Mouse (Mus musculus): Measurements from ENCODE around the gene Tlr11.

- no peak for TF ChIP-seq POLR2A (IDR thresholded peaks at IDR 0.05; ENCODE audit: control insufficient read depth, extremely low read depth, insufficient read depth, low read length, poor library complexity)
- TF ChIP-seq CTCF (IDR thresholded peaks at IDR 0.05; ENCODE audit: borderline replicate concordance, control insufficient read depth, extremely low read depth, insufficient read depth, low read length, poor library complexity), result no peak
Measured at GRCm38 (mm10) chr14:50352438-50352837, 5.3 kb upstream of the Tlr11 start.
